In the genomic region with DNA sequence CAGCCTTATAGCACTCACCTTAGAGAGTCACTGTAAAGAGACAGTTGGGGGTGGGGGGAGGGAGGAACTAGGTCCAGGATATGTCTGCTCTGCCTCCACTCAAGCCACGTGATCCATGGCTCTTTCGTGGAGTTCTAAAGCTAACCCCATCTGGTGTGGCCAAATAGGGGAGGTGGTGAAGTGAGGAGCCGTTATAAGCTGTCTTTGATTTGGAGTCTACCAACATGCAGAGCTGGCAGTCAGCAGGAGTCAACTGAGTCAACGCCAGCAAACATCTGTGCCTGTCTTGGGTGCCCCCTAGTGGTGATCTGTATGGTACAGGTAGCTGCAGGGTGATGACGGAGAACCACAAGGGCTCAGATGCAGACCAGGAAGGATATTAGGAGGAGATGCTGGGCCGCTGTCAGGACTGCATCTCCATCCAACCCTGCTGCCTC, we compare ENCODE assay signal across 8 mouse cellular contexts. TPM values are rescaled to one million over a fixed set of nuclear protein-coding genes. Genes with fewer than 3 reads are reported as not detected.
A peak's percentile ranks its signal among the peaks of the same experiment; 100 is the strongest.
DNase-seq lines count a peak whose midpoint lies in the region; ATAC-seq and TF ChIP-seq lines count a peak whose summit lies in the region.

No protein-coding gene starts in this region.

- H3K79me2 ChIP-seq in liver, adult 2 months (ENCODE audit: control insufficient read depth, insufficient read depth, low read length): no peaks in the 10 kb centered on the region

- no peak for TF ChIP-seq POLR2A in liver, adult 2 months (IDR thresholded peaks at IDR 0.05; ENCODE audit: extremely low read depth, insufficient read depth, low read length)

- TF ChIP-seq CTCF in liver, adult 2 months (IDR thresholded peaks at IDR 0.05; ENCODE audit: low read depth, low read length): peak; percentile 92
- peak; percentile 90 for TF ChIP-seq CTCF in stomach, postnatal 0 days (IDR thresholded peaks at IDR 0.05; ENCODE audit: low read depth)

- H3K36me3 ChIP-seq in liver, adult 2 months (ENCODE audit: control insufficient read depth, insufficient read depth, low read length): no peaks in the 10 kb centered on the region
- no peaks in the 10 kb centered on the region for H3K36me3 ChIP-seq in stomach, postnatal 0 days (ENCODE audit: control insufficient read depth, insufficient read depth, low read length)

- H3K9me3 ChIP-seq in stomach, postnatal 0 days (ENCODE audit: control insufficient read depth, low read length): no peaks in the 10 kb centered on the region

- no peak overlapping the region for H3K9ac ChIP-seq in liver, adult 2 months (ENCODE audit: low read depth, low read length)
- no peak overlapping the region for H3K9ac ChIP-seq in stomach, postnatal 0 days (ENCODE audit: low read length)

- 0 out of 2 replicates have a peak, but pooled peaks cover 2% of the 10 kb centered on the region for H3K4me1 ChIP-seq in liver, adult 2 months (ENCODE audit: control insufficient read depth, insufficient read depth, low read length)
- no peaks in the 10 kb centered on the region for H3K4me1 ChIP-seq in stomach, postnatal 0 days (replicated peaks; ENCODE audit: control insufficient read depth, insufficient read depth)

- H3K27ac ChIP-seq in liver, adult 2 months (replicated peaks; ENCODE audit: insufficient read depth, low read depth, low read length): no peak overlapping the region
- no peak overlapping the region for H3K27ac ChIP-seq in stomach, postnatal 0 days (replicated peaks)

- peak; percentile 84 to 88 for DNase-seq in B cell, adult 2 months
- DNase-seq in adrenal gland, adult 18-20 months (ENCODE audit: low spot score in 2 of 2): peak; percentile 73 to 76
- peak; percentile 62 for DNase-seq in embryo, embryonic 11.5 days (ENCODE audit: low read depth, low spot score)
- peak; percentile 74 for DNase-seq in kidney, adult 9 months
- peak; percentile 58 for DNase-seq in liver, adult 2 months (ENCODE audit: extremely low read depth, low read depth, low spot score)
- DNase-seq in stomach, postnatal 0 days (ENCODE audit: low spot score): peak; percentile 76

- peak; percentile 28 for ATAC-seq in granulocyte monocyte progenitor cell, adult 5-6 weeks (replicated peaks; ENCODE audit: poor library complexity, severe bottlenecking)
- peak; percentile 37; the same call in 1 of the 2 replicates for ATAC-seq in monocyte, adult 5-6 weeks (replicated peaks; ENCODE audit: insufficient number of reproducible peaks, low FRiP score, low TSS enrichment, poor library complexity, severe bottlenecking)
- peak; percentile 72 for ATAC-seq in stomach, postnatal 0 days (ENCODE audit: low FRiP score, low TSS enrichment)

- H3K27me3 ChIP-seq in liver, adult 2 months (ENCODE audit: control insufficient read depth, insufficient read depth, low read length): no peaks in the 10 kb centered on the region
- no peaks in the 10 kb centered on the region for H3K27me3 ChIP-seq in stomach, postnatal 0 days (ENCODE audit: control insufficient read depth, insufficient read depth, low read length)

- no peak overlapping the region for H3K4me2 ChIP-seq in stomach, postnatal 0 days (replicated peaks; ENCODE audit: low read depth)

- TF ChIP-seq EP300 in stomach, postnatal 0 days (optimal IDR thresholded peaks at IDR 0.05): no peak

- WGBS in liver, adult 2 months: 10% methylated on average over 6 of the region's 6 CpGs
- 19% methylated on average over 6 of the region's 6 CpGs for WGBS in stomach, postnatal 0 days

- H3K4me3 ChIP-seq in liver, adult 2 months (ENCODE audit: insufficient read depth, low read depth, low read length): no peak overlapping the region
- no peak overlapping the region for H3K4me3 ChIP-seq in stomach, postnatal 0 days (ENCODE audit: low read depth, low read length)

RNA-seq across cellular contexts. Expression of a gene that starts 29.5 kb away (rescaled TPM):
- total RNA-seq in adrenal gland, adult 18-20 months (2021): 1 to 10 TPM; 6.0 to 7.7 TPM
- 21.3 and 23.5 TPM in 2 replicates for total RNA-seq in granulocyte monocyte progenitor cell, adult 5-6 weeks (2014; fragmentation: Nextera tagmentation)
- 29.0 and 29.2 TPM in 2 replicates for total RNA-seq in granulocyte monocyte progenitor cell, adult 5-6 weeks (2017)
- 2.6 TPM in 2 replicates for total RNA-seq in liver, adult 2 months (2014; rRNA removed)
- polyA plus RNA-seq in liver, adult 2 months (2012; rRNA removed): 1.3 and 1.9 TPM in 2 replicates
- total RNA-seq in monocyte, adult 5-6 weeks (2017): 7.4 to 18.3 TPM (median 8.6 TPM) in 3 replicates
- 3.6 and 4.1 TPM in 2 replicates for polyA plus RNA-seq in stomach, postnatal 0 days (2015; fragmentation: Nextera tagmentation; extraction: Ambion mirVana)

RNA-seq across cellular contexts. Expression of a gene that starts 30.4 kb away (rescaled TPM):
- under 1 TPM in 1 of 2 experiments, not detected in 1; 0.10 TPM for total RNA-seq in adrenal gland, adult 18-20 months (2021)
- total RNA-seq in granulocyte monocyte progenitor cell, adult 5-6 weeks (2014; fragmentation: Nextera tagmentation): not detected in 2 replicates
- total RNA-seq in granulocyte monocyte progenitor cell, adult 5-6 weeks (2017): 0.17 and 0.36 TPM in 2 replicates
- under 0.01 TPM in 1 of 2 replicates, not detected in the other for total RNA-seq in liver, adult 2 months (2014; rRNA removed)
- 0.06 and 0.07 TPM in 2 replicates for polyA plus RNA-seq in liver, adult 2 months (2012; rRNA removed)
- 0.75 to 1.5 TPM (median 1.1 TPM) in 3 replicates for total RNA-seq in monocyte, adult 5-6 weeks (2017)
- polyA plus RNA-seq in stomach, postnatal 0 days (2015; fragmentation: Nextera tagmentation; extraction: Ambion mirVana): 0.06 and 0.11 TPM in 2 replicates
